Mouse (Mus musculus) mammary gland, adult 2 months (tissue): Measurements from ENCODE around the gene Gper1. TPM values are rescaled to one million over a fixed set of nuclear protein-coding genes. Genes with fewer than 3 reads are reported as not detected.

Experiments used
- polyA plus RNA-seq: library from polyadenylated mRNA; depleted of rRNA; stranded (reverse); fragments of >200 nt; gene quantifications from 2 replicates; pipeline ENCODE4 v1.2.3, GENCODE M21; 2012; ENCODE audit warnings: low replicate concordance; rRNA removed

Gper1 gene
- 2.6 and 2.9 TPM in 2 replicates for polyA plus RNA-seq

GRCm38 (mm10) chr5:139423026-139423865 lies at the start of gene Gper1:
Gper1 (plus strand) TSS chr5:139423151.

GRCm38 (mm10) chr5:139377468-139378270 lies 45.3 kb upstream of the Gper1 start, which contains the start of gene Gpr146:
Gpr146 (plus strand) TSS chr5:139377697.

GRCm38 (mm10) chr5:139404801-139405401 lies 18.1 kb upstream of the Gper1 start, which contains the start of gene C130050O18Rik:
C130050O18Rik (plus strand) TSS chr5:139405280.

DNA sequence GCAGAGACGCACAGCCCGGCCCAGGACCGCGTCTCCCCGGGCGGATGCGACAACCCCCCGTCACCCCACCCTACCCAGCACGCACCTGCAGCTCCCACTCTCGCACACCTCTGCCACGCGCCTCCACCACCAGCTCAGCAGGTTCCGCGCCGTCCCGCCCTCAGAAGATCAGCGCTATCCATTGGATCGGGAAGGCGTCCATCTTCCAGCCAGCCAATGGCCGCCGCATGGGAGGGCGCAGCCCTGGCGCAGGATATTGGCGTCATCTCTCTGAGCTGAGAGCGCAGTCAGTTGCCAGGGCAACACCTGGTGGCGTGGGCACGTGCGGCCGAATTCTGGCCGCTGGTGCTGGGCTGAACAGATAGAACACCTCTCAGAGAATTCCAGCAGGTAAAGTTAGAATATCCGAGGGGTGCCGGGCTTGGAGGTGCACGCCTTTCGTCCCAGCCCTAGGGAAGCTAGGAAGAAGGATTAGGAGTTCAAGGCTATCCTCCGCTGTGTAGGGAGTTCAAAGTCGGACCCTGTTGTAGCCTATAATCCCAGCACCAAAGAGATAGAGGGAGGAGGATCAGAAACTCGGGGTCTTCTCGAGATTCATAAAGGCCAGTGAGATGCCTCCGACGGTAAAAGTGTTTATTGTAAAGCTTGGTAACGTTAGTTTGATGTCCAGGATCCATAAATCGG lies 37.6 kb downstream of the Gper1 start, which contains the start of gene 3110082I17Rik:
TSS of gene 3110082I17Rik (minus strand) at position 144 of the 684 bp plus-strand sequence.

Other genes with a start within 250 kb of the Gper1 start
- gene Sun1, start 222.5 kb upstream of the Gper1 start, polyA plus RNA-seq = 29.3 and 52.6 TPM in 2 replicates
- gene Get4, start 170.8 kb upstream of the Gper1 start, polyA plus RNA-seq = 72.3 and 133 TPM in 2 replicates
- gene Adap1, start 97.5 kb upstream of the Gper1 start, polyA plus RNA-seq = 23.1 and 40.8 TPM in 2 replicates
- gene Cox19, start 71.7 kb upstream of the Gper1 start, polyA plus RNA-seq = 126 and 169 TPM in 2 replicates
- 0.37 and 0.52 TPM in 2 replicates for gene Cyp2w1, start 70.5 kb upstream of the Gper1 start, polyA plus RNA-seq
- 63.0 and 67.3 TPM in 2 replicates for gene Gpr146, start 45.5 kb upstream of the Gper1 start, polyA plus RNA-seq
- 2.9 TPM in 2 replicates for gene C130050O18Rik, start 17.9 kb upstream of the Gper1 start, polyA plus RNA-seq
- gene 3110082I17Rik, start 37.4 kb downstream of the Gper1 start, polyA plus RNA-seq = 8.9 and 11.4 TPM in 2 replicates
- gene Zfand2a, start 61.4 kb downstream of the Gper1 start, polyA plus RNA-seq = 9.3 and 16.1 TPM in 2 replicates
- not detected in 2 replicates for gene Uncx, start 120.3 kb downstream of the Gper1 start, polyA plus RNA-seq